Mouse (Mus musculus): ENCODE data around the gene Fuk.

- TF ChIP-seq CTCF (IDR thresholded peaks at IDR 0.05; ENCODE audit: control insufficient read depth, insufficient read depth, low read length), result no peak
- peak; percentile 50; the same call in 1 of the 2 replicates for TF ChIP-seq POLR2A (IDR thresholded peaks at IDR 0.05; ENCODE audit: borderline replicate concordance, control insufficient read depth, low read depth, low read length)
These were observed 17.2 kb upstream of the Fuk start, which contains the start of gene St3gal2 for GRCm38 (mm10) chr8:110919341-110920031.
